Mouse (Mus musculus) lung, embryonic 14.5 days (tissue): ENCODE measurements around the gene Zdhhc22. TPM values are rescaled to one million over a fixed set of nuclear protein-coding genes. Genes with fewer than 3 reads are reported as not detected.

ENCODE experiments used
- ATAC-seq: fragments of 200-750 bp; cut with Nextera tagmentation; 2 replicates; pipeline ENCODE4 v1.8.0; 2017; ENCODE audit warnings: mild to moderate bottlenecking, moderate TSS enrichment, moderate library complexity; ENCODE audit not compliant: insufficient read depth
- DNase-seq: peaks from one replicate; pipeline ENCODE4 v3.0.0-alpha.2; 2015
- H3K27ac ChIP-seq: fragments of 300-500 bp; sonication (generic); 2 replicates; pipeline ENCODE4 v1.5.1; 2014; ENCODE audit warnings: low read depth, mild to moderate bottlenecking, moderate library complexity
- H3K27me3 ChIP-seq: fragments of 300-500 bp; sonication (generic); 2 replicates; pipeline ENCODE4 v1.6.1; 2014; ENCODE audit warnings: low read length, control low read depth; ENCODE audit not compliant: insufficient read depth
- H3K36me3 ChIP-seq: fragments of 300-500 bp; sonication (generic); 2 replicates; pipeline ENCODE4 v1.6.1; 2014; ENCODE audit warnings: control low read depth; ENCODE audit not compliant: insufficient read depth
- H3K4me1 ChIP-seq: fragments of 300-500 bp; sonication (generic); 2 replicates; pipeline ENCODE4 v1.6.1; 2014; ENCODE audit warnings: antibody characterized with exemption, control low read depth; ENCODE audit not compliant: insufficient read depth
- H3K4me2 ChIP-seq: fragments of 300-500 bp; sonication (generic); 2 replicates; pipeline ENCODE4 v1.6.1; 2014; ENCODE audit warnings: mild to moderate bottlenecking
- H3K4me3 ChIP-seq: fragments of 300-500 bp; sonication (generic); 2 replicates; pipeline ENCODE4 v1.5.1; 2014; ENCODE audit warnings: low read depth, low read length
- H3K9ac ChIP-seq: fragments of 300-500 bp; sonication (generic); 2 replicates; pipeline ENCODE4 v1.6.1; 2014
- H3K9me3 ChIP-seq: fragments of 300-500 bp; sonication (generic); 2 replicates; pipeline ENCODE4 v1.6.1; 2016; ENCODE audit warnings: low read depth, low read length, control low read depth
- CTCF ChIP-seq: IDR thresholded peaks from 2 replicates; pipeline ENCODE4 v1.5.1; 2016; ENCODE audit warnings: antibody characterized with exemption, low read depth
- WGBS: fragments of 180-500 bp; shearing (Covaris S2); extraction: QIAGEN DNeasy Blood & Tissue Kit; methylation state at CpG from one replicate; pipeline ENCODE4 v1.1.7; 2014; 5-methylcytosine and 5-hydroxymethylcytosine counted together
- polyA plus RNA-seq: library from polyadenylated mRNA; unstranded; fragments of >200 nt; fragmentation: Nextera tagmentation; extraction: Ambion mirVana; gene quantifications from 2 replicates; pipeline ENCODE4 v1.2.1, GENCODE M21; 2014

Gene Zdhhc22
- polyA plus RNA-seq, 1 experiment from 2014 or later, result not detected

DNA sequence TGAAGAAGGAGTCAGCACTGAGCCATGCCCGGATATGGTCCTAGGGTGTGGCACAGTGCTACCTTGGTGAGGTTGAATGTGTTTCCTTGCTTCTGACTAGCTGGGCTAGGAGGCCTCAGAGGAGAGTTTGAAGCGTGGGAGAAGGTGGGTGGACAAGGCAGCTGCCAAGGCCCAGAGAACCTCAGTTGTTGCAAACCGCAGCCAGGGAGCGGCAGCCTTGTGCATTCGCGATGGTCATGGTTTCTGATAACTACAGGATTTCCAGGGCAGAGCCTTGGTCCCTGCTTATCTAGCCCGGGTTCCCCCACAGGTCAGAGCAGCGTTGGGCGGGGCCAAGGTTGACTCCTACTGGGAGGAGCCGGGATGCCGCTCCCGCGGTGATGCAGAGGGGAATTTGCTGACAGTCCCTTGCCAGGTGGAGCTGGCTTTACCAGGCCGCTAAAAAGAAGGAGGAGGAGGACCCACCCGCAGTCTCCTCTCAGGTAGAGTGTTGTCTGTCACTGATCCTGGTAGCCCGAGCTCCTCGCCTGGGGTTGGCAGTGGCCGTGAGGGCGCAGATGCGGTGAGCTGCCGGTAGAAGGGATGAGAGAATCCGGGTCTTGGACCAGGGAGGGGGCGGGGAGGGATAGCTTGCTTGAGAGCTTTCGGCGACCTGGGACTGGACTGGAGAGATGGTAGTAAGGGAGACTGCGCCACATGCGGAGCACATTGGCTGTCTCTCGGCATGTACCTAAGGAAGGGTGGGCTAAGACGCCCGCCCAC lies 36.1 kb upstream of the Zdhhc22 start:
- no peak overlapping the region for H3K4me3 ChIP-seq
- H3K4me2 ChIP-seq, result peak overlapping the region; percentile 32; the same call in 1 of the 2 replicates
- ATAC-seq, result no peak
- no peaks in the 10 kb centered on the region for H3K9me3 ChIP-seq
- H3K27ac ChIP-seq, result no peak overlapping the region
- H3K27me3 ChIP-seq, result peaks cover 21% of the 10 kb centered on the region
- WGBS, result 3% methylated on average over 30 of the region's 30 CpGs
- no peak for TF ChIP-seq CTCF
- DNase-seq, result peak; percentile 9
- H3K9ac ChIP-seq, result no peak overlapping the region
- H3K4me1 ChIP-seq, result no peaks in the 10 kb centered on the region
- H3K36me3 ChIP-seq, result no peaks in the 10 kb centered on the region

DNA sequence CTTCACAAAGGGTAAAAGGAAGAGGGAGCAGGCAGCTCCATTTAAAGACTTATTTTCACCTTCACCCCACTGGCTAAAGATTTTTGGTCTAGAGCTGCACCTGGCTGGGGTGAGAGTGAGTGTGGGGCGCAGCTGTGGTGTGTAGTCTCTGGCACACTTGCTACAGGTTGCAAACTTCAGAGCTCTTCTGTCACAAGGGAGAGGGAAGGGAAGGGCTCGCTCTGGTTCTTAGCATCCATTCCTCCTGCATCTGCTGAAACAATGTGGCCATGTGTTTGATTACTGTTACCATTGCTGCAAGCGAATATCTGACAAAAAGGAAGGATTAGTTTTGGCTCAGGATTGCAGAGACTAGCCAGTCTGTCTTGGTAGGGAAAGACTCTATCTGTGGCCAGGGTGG lies 33.2 kb upstream of the Zdhhc22 start:
- Histone ChIP-seq H3K4me1 (no peaks in the 10 kb centered on the region), H3K9me3 (no peaks in the 10 kb centered on the region), H3K4me2 (no peak overlapping the region), H3K4me3 (no peak overlapping the region), H3K27me3 (peaks cover 21% of the 10 kb centered on the region), H3K9ac (no peak overlapping the region), H3K27ac (no peak overlapping the region), H3K36me3 (no peaks in the 10 kb centered on the region)
- WGBS, result 53% methylated on average over 3 of the region's 3 CpGs
- DNase-seq, result no peak
- ATAC-seq, result no peak
- TF ChIP-seq CTCF, result no peak

DNA sequence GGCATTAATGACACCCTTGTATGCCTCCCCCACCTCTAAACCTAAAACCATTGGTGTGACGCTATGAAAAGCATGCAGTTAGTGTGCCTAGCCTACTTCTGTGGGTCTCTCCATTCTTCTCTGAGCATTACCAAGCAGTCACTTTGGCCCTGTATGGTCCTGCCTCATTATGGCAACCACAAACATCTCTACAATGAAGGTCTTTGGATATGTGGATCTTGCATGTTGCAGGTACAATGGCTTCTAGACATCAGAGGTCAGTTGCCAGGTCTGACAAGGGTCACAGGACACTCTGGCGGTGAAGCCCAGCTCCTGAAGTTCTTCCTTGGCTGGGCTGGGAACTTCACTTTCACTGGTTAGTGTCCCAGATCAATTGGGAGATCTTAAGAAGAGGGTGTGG lies 31.8 kb upstream of the Zdhhc22 start:
- Histone ChIP-seq H3K4me2 (no peak overlapping the region), H3K4me1 (no peaks in the 10 kb centered on the region), H3K27me3 (peaks cover 11% of the 10 kb centered on the region), H3K36me3 (no peaks in the 10 kb centered on the region), H3K9me3 (no peaks in the 10 kb centered on the region), H3K9ac (no peak overlapping the region), H3K27ac (no peak overlapping the region), H3K4me3 (no peak overlapping the region)
- no peak for ATAC-seq
- 72% methylated on average over 2 of the region's 2 CpGs for WGBS
- no peak for DNase-seq
- no peak for TF ChIP-seq CTCF

DNA sequence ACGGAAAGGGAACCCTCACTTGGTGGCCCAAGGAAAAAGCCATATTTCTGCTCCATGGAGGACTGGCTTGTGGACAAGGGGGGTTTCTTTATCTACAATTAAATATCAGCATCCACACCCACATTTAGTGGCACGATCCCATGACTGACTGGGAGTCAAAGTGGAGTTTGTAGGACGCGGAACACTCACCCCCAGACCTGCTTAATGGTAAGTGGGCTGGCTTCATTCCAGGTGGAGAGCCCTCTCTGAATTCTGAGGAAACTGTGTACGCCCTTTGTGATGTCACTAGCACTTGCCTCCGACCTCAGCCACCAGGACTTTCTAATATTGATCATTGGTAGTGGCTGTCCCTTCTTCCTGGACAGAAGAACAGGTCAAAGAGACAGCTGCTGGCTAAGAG lies 30.8 kb upstream of the Zdhhc22 start, which contains the start of gene Tmem63c:
TSS of gene Tmem63c (plus strand) at position 301 of the 400 bp plus-strand sequence.
- DNase-seq (no peak), ATAC-seq (no peak)
- no peak within 1 kb of the TSS for H3K27ac ChIP-seq
- WGBS, result 68% methylated on average over 6 of the region's 6 CpGs
- H3K4me3 ChIP-seq, result no peak within 1 kb of the TSS
- H3K4me1 ChIP-seq, result no peaks in the 10 kb centered on the region
- no peak within 1 kb of the TSS for H3K9ac ChIP-seq
- no peak for TF ChIP-seq CTCF
- H3K36me3 ChIP-seq, result no peaks in the 10 kb centered on the region
- H3K27me3 ChIP-seq, result peaks cover 2% of the 10 kb centered on the region
- no peak within 1 kb of the TSS for H3K4me2 ChIP-seq
- no peaks in the 10 kb centered on the region for H3K9me3 ChIP-seq

DNA sequence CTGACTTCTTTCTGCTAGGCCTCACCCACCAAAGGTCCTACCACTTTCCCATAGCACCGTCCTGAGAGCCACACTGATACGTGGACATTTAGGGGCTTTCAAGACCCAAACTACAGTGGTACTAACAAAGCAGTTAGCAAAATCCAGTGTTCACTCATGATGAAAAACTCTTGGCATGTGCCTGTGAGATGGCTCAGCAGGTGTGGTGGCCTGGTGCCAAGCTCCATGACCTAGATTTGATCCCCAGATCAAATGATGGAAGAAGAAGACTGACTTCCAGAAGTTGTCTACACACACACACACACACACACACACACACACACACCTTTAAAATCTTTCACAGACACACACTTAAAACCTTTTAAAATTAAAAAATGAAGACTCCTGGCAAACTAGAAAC lies 28.5 kb upstream of the Zdhhc22 start:
- Histone ChIP-seq H3K9me3 (no peaks in the 10 kb centered on the region), H3K27ac (no peak overlapping the region), H3K27me3 (no peaks in the 10 kb centered on the region), H3K9ac (no peak overlapping the region), H3K4me3 (no peak overlapping the region), H3K36me3 (no peaks in the 10 kb centered on the region), H3K4me1 (no peaks in the 10 kb centered on the region), H3K4me2 (no peak overlapping the region)
- TF ChIP-seq CTCF, result no peak
- WGBS, result 73% methylated on average over 2 of the region's 2 CpGs
- DNase-seq (no peak), ATAC-seq (no peak)

DNA sequence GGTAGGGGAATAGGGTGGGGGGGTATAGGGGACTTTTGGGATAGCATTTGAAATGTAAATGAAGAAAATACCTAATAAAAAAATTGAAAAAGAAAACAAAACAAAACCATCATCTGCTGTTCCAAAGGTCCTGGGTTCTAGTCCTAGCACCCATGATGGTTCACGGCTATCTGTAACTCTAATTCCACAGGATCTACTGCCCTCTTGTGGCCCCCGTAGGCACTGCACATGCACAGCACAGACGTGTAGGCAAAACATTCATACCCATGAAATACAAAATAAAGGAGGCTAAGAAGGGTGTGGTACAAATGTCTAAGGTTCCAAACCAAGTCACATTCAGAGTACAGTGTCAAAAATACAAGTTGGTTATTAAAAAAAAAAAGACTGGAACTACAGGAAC lies 26.8 kb upstream of the Zdhhc22 start:
- 38% methylated on average over 3 of the region's 3 CpGs for WGBS
- peak; percentile 22 for DNase-seq

DNA sequence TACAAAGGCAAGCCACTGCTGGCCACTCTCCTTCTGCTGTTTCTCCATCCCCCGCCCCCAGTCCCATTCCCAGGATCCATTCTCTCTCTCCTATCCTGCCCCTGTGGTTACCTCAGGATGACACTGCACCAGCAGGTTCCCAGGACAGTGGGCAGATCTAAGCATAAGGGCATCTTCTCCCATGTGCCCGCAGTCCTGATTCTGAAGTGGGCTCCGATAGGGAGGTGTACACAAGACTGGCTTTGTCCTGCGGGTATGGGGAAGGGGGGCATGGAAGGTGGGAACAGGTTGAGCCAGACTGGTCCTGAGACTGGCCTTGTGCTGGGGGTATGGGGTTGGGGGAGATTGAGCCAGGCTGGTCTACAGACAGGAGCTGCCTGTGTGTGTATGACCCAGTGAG lies 14.4 kb upstream of the Zdhhc22 start:
- WGBS, result 72% methylated on average over 4 of the region's 4 CpGs
- Histone ChIP-seq H3K4me1 (no peaks in the 10 kb centered on the region), H3K4me2 (no peak overlapping the region), H3K9ac (no peak overlapping the region), H3K27ac (no peak overlapping the region), H3K36me3 (no peaks in the 10 kb centered on the region), H3K4me3 (no peak overlapping the region), H3K9me3 (no peaks in the 10 kb centered on the region), H3K27me3 (no peaks in the 10 kb centered on the region)
- ATAC-seq, result no peak
- no peak for TF ChIP-seq CTCF
- no peak for DNase-seq

More for the DNA sequence above, 26.8 kb upstream of the Zdhhc22 start:
- H3K4me2 ChIP-seq, result no peak overlapping the region
- H3K27me3 ChIP-seq, result no peaks in the 10 kb centered on the region
- ATAC-seq, result no peak
- no peaks in the 10 kb centered on the region for H3K9me3 ChIP-seq
- no peak overlapping the region for H3K9ac ChIP-seq
- no peak overlapping the region for H3K27ac ChIP-seq
- TF ChIP-seq CTCF, result peak; percentile 58
- no peaks in the 10 kb centered on the region for H3K4me1 ChIP-seq
- no peak overlapping the region for H3K4me3 ChIP-seq
- H3K36me3 ChIP-seq, result no peaks in the 10 kb centered on the region
